Mouse (Mus musculus) testis, adult 2 months (tissue): Measurements from ENCODE around the gene Vegfa.

Experiments
- CTCF ChIP-seq: fragments of 200-500 bp; IDR thresholded peaks from 2 replicates; pipeline ENCODE4 v1.5.1; 2012; ENCODE audit warnings: low read depth, mild to moderate bottlenecking, inconsistent platforms, low read length, moderate library complexity; ENCODE audit not compliant: control insufficient read depth, insufficient read depth, insufficient replicate concordance
- POLR2A ChIP-seq: fragments of 200-500 bp; IDR thresholded peaks from 2 replicates; pipeline ENCODE4 v1.6.1; 2012; ENCODE audit warnings: low read depth, mild to moderate bottlenecking, inconsistent platforms, low read length, moderate library complexity; ENCODE audit not compliant: control insufficient read depth

DNA sequence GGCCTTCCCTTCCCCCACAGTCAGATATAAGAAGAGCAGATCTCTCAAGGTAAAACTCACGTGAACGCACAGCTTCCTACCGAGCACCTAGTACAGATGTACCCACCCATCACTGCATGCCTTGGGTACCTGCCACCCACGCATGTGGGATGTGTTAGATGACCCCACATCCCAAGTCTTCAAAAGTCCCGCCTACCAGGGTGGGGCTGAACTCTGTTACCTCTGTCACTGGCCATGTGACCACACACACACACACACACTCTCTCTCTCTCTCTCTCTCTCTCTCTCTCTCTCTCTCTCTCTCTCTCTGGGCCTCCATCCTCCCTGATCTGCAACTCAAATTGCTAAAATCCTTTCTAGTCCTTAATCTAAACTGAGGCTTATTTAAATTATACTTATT is 27.7 kb downstream of the Vegfa start:
- TF ChIP-seq CTCF (no peak), POLR2A (no peak)
